Mouse (Mus musculus) macrophage (primary cell): ENCODE results near the gene Slc35g2. TPM values are rescaled to one million over a fixed set of nuclear protein-coding genes. Genes with fewer than 3 reads are reported as not detected.

Experiments used
- H3K27ac ChIP-seq: fragments of 350-480 bp; formaldehyde crosslinking; 2 replicates; pipeline ENCODE4 v1.9.0; 2021
- H3K36me3 ChIP-seq: fragments of 350-480 bp; formaldehyde crosslinking; 2 replicates; pipeline ENCODE4 v1.9.0; 2021; ENCODE audit errors: inconsistent target
- H3K4me3 ChIP-seq: fragments of 350-480 bp; formaldehyde crosslinking; 2 replicates; pipeline ENCODE4 v1.9.0; 2021; ENCODE audit errors: inconsistent target
- H3K79me2 ChIP-seq: fragments of 350-480 bp; formaldehyde crosslinking; 2 replicates; pipeline ENCODE4 v1.9.0; 2021; ENCODE audit errors: inconsistent target
- WGBS: methylation state at CpG from one replicate; pipeline ENCODE4 v1.1.7; 2026; ENCODE audit warnings: inconsistent platforms; ENCODE audit not compliant: missing documents; 5-methylcytosine and 5-hydroxymethylcytosine counted together
- polyA plus RNA-seq: library from polyadenylated mRNA; stranded (reverse); fragments of 250-400 nt; gene quantifications from 3 replicates; pipeline ENCODE4 v1.2.4, GENCODE M21; 2018; ENCODE audit warnings: inconsistent platforms

The Slc35g2 gene
- polyA plus RNA-seq, 1 experiment from 2014 or later: 0.37 TPM

GRCm38 (mm10) chr9:100544948-100545714 lies 25.8 kb downstream of the Slc35g2 start:
- H3K36me3 ChIP-seq: no peaks in the 10 kb centered on the region
- WGBS: 2% methylated on average over 38 of the region's 38 CpGs

GRCm38 (mm10) chr9:100535618-100536262 lies 35.1 kb downstream of the Slc35g2 start:
- H3K27ac ChIP-seq: no peak overlapping the region
- H3K4me3 ChIP-seq: no peak overlapping the region
- H3K36me3 ChIP-seq: no peaks in the 10 kb centered on the region
- WGBS: 46% methylated on average over 2 of the region's 2 CpGs
- peaks cover 100% of the 10 kb centered on the region for H3K79me2 ChIP-seq

More at GRCm38 (mm10) chr9:100544948-100545714, 25.8 kb downstream of the Slc35g2 start:
- H3K27ac ChIP-seq: peak overlapping the region; percentile 24; the same call in 1 of the 2 replicates
- H3K79me2 ChIP-seq: peaks cover 60% of the 10 kb centered on the region
- H3K4me3 ChIP-seq: peak overlapping the region; percentile 71

- no peaks in the 10 kb centered on the region for H3K36me3 ChIP-seq
- no peak overlapping the region for H3K4me3 ChIP-seq
- 86% methylated on average over 3 of the region's 3 CpGs for WGBS
- no peak overlapping the region for H3K27ac ChIP-seq
- peaks cover 100% of the 10 kb centered on the region for H3K79me2 ChIP-seq
Observed at GRCm38 (mm10) chr9:100534686-100535085, 36.2 kb downstream of the Slc35g2 start.

DNA sequence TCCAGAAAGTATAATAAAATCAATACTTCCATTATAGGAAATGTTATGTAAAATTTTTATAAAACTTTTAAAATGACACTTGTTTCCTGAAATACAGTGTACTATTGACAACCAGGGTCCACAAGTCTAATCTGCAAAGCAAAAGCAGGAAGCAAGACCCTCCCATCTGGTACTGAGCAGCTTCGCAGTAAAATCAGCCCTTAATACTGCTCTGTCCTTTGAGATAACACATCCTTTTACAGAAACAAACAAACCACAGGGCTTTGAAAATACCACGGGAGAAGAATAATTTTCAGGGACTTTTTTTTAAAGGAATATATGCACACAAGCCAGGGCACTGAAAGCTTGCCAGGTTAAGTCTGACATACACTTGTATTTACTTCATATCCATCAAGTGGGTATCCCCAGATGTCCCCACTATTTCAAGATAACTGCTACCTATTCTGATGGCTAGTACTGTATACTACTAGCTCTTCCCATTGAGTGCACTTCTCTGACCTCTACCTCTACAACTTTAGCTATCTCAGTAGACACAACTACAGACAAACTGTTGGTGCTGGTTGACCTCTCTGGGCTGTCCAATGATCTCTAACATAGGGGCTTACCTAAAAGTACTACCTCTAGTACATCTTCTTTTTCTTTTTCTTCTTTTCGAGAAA lies 37.9 kb downstream of the Slc35g2 start:
- no peak overlapping the region for H3K4me3 ChIP-seq
- no peaks in the 10 kb centered on the region for H3K36me3 ChIP-seq
- H3K27ac ChIP-seq: no peak overlapping the region
- peaks cover 100% of the 10 kb centered on the region for H3K79me2 ChIP-seq
- 54% methylated on average over 3 of the region's 3 CpGs for WGBS

GRCm38 (mm10) chr9:100531296-100531695 lies 39.6 kb downstream of the Slc35g2 start:
- Histone ChIP-seq H3K27ac (no peak overlapping the region), H3K36me3 (no peaks in the 10 kb centered on the region), H3K79me2 (peaks cover 100% of the 10 kb centered on the region), H3K4me3 (no peak overlapping the region)
- 27% methylated on average over 1 of the region's 1 CpGs for WGBS

DNA sequence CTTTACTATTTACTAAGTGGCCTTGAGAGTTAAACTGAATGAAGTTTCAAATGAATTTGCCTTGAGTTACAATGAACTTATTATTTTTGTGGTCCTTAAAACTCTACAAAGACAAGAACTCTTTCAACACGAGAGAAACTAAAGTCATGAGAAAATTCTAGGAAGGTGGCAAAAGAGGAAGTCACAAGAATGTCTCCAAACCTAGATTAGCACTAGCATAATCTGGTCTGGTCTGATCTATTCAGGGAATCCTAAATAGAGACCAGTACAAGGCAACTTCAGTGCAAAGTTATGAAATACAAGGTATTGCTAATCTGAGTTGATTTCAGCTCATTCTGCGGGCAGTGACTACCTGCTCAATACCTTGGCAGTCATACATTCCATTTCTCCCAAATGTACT lies 45.7 kb downstream of the Slc35g2 start:
- 43% methylated on average over 2 of the region's 2 CpGs for WGBS
- Histone ChIP-seq H3K36me3 (no peaks in the 10 kb centered on the region), H3K79me2 (peaks cover 100% of the 10 kb centered on the region), H3K27ac (no peak overlapping the region), H3K4me3 (no peak overlapping the region)

DNA sequence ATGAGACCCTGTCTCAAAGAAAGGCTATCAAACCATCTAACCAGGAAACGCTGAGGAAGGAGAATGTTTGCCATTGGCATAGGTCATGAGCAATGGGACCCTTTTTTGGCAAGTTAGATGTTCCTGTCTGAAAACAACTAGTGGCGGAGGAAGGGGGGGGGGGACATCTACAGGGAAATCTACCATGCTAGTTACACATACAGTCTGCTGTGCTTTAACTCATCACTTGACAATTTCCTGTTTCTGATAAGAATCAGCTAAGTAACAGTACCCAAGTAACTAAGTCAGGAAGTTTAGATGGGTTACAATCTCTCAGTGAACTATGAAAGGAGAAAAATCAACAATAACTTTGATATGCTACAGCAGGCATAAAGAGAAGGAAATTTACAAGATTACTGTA lies 48.9 kb downstream of the Slc35g2 start:
- no peak overlapping the region for H3K27ac ChIP-seq
- H3K79me2 ChIP-seq: peaks cover 74% of the 10 kb centered on the region
- 68% methylated on average over 2 of the region's 2 CpGs for WGBS
- no peaks in the 10 kb centered on the region for H3K36me3 ChIP-seq
- H3K4me3 ChIP-seq: no peak overlapping the region

GRCm38 (mm10) chr9:100520586-100520985 lies 50.3 kb downstream of the Slc35g2 start:
- WGBS: 44% methylated on average over 2 of the region's 2 CpGs
- Histone ChIP-seq H3K36me3 (no peaks in the 10 kb centered on the region), H3K79me2 (peaks cover 72% of the 10 kb centered on the region), H3K4me3 (no peak overlapping the region), H3K27ac (no peak overlapping the region)

GRCm38 (mm10) chr9:100520012-100520411 lies 50.9 kb downstream of the Slc35g2 start:
- H3K4me3 ChIP-seq: no peak overlapping the region
- no peaks in the 10 kb centered on the region for H3K36me3 ChIP-seq
- H3K79me2 ChIP-seq: peaks cover 72% of the 10 kb centered on the region
- H3K27ac ChIP-seq: no peak overlapping the region
- 86% methylated on average over 3 of the region's 3 CpGs for WGBS

DNA sequence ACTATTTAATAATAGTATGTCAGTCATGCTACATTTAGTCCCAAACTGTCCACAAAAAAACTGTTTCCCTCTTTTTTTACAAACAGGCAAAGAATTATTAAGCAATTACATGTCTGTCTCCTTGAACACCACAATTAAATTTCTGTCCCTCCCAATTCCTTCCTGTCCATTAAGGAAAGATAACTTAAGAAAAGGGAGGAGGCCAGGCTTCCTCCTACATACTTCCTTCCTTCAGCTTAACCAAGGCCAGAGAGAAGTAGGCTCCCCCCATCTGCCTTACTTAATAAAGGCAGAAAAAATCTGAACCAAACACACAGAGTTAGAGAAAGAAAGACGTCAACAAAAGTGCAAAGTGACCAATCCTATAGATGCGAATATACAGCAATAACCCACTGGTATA lies 63.3 kb downstream of the Slc35g2 start:
- Histone ChIP-seq H3K4me3 (no peak overlapping the region), H3K79me2 (peaks cover 86% of the 10 kb centered on the region), H3K36me3 (no peaks in the 10 kb centered on the region), H3K27ac (peak overlapping the region; percentile 46)
- WGBS: 54% methylated on average over 2 of the region's 2 CpGs

DNA sequence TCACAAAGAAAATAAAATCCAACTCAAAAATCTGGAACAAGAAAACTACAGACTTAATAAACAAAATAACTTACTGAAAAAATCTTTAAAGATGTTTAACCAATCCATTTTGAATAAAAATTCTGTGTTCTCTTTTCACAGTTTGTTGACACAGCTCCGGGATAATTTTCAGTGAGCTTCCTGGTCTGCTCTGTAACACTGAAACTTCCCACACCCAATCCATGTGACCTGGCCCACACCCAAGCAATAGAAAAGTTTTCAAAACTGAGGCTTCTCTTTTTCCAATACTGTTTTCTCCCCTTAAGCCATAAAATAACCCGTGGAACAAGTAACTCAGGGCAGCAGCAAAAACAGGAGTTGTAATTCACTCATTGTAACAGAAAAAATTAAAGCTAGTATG lies 64.2 kb downstream of the Slc35g2 start:
- peak overlapping the region; percentile 32 for H3K4me3 ChIP-seq
- H3K36me3 ChIP-seq: no peaks in the 10 kb centered on the region
- peak overlapping the region; percentile 46 for H3K27ac ChIP-seq
- 9% methylated on average over 2 of the region's 2 CpGs for WGBS
- peaks cover 86% of the 10 kb centered on the region for H3K79me2 ChIP-seq

DNA sequence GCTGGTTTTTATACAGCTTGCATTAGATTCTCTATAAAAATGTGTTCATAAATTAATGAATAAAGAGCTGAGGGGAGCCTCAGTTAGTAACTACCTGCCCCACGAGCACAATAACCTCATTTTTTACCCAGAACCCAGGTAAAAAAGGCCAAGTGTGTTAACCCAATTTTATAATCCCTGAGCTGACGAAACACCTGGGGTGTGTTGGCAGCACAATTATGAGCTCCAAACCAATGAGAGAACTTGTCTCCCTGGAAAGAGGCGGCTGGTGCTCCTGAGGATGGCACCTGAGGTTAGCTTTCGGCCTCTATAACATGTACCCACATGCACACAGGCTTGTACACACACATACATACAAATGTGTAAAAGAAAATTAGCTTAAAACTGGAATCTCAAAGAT lies 65.4 kb downstream of the Slc35g2 start:
- Histone ChIP-seq H3K4me3 (peak overlapping the region; percentile 32), H3K27ac (peak overlapping the region; percentile 46; the same call in 1 of the 2 replicates), H3K36me3 (no peaks in the 10 kb centered on the region), H3K79me2 (peaks cover 86% of the 10 kb centered on the region)
- WGBS: 100% methylated on average over 3 of the region's 4 CpGs
